Mouse (Mus musculus) spleen, adult 12 weeks (tissue): ENCODE data around the gene Sec23ip.

Experiments
- DNase-seq: peaks from one replicate; pipeline ENCODE4 v3.0.0; 2022; ENCODE audit warnings: low spot score

Sec23ip gene

DNA sequence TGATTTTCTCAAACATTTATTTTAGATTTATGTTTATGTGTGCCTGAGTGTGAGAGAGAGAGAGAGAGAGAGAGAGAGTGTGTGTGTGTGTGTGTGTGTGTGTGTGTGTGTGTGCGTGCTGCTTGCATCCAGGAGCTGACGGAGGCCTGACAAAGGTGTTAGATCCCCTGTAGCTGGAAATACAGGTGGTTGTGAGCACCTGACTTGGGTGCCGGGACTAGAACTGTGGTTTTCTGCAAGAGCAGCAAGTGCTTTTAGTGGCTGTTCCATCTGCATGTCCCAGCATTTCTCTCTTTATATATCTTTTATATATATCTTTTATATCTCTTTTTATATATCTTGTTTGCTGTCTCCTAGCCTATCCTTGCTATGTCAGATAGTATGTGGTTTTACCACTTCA, 37.1 kb downstream of the Sec23ip start:
- no peak for DNase-seq

DNA sequence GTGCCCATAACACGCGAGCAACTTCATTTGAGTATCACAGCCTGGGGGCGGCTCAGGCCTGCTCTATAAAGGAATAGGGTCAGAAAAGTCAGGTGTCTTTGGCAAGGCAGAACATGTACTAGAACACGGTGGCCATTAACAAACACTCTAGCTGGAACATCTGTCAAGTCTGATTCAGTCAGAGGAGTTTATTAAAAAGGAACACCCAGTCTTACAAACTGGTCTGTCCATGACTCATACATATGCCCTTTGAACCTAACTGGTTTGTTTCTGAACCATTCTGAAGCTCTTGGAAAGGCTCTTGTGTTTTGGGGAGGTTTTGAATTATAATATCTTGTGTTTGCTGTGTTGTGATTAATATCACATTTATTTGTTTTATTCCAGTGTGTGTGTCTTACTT, 45.3 kb downstream of the Sec23ip start:
- DNase-seq: no peak

DNA sequence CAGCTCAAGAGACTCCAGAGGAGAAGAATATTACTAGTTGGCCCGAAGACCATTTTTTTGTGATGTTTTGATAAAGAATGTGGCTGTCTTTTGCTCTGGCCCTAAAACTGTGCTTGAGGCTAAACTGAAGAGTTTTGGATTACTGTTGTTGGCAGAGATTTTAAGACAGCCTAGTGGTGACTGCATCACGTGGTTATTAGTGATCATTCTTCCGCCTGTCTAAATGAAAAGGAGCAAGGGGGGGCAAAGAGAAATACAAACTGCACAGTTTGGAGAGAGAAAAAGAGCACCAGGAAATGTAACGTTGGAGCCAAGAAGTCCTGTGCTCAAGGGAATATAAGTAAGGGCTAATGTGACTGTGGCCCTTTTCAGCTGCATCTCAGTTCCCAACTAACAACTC, 48.7 kb downstream of the Sec23ip start:
- no peak for DNase-seq

DNA sequence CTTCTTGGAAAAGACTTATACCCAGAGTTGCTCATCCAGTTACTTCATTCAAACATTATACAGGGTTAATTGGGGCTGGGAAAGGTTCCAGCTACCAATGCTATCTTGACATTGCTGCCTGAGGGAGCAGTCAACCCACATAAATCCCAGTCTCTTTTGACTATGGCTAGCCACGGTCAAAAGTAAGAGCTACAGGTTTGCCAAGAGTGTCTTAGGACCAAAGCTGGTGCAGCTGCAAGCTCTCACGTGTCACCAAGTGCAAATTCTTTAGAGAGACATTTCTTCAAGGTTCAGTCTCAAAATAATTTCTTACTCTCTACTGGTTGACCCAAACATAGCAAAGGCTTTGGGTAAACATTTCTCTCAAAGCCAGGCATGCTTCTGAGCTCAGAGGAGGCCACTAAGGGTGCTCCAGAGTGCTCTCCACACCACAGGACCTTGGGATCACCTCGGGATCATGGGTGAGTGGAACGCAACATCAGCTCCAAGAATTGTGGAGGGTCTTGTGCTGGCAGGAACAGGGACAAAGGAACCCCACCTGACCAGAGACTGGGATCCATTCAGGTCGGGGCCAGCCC, 80.3 kb downstream of the Sec23ip start:
- no peak for DNase-seq

DNA sequence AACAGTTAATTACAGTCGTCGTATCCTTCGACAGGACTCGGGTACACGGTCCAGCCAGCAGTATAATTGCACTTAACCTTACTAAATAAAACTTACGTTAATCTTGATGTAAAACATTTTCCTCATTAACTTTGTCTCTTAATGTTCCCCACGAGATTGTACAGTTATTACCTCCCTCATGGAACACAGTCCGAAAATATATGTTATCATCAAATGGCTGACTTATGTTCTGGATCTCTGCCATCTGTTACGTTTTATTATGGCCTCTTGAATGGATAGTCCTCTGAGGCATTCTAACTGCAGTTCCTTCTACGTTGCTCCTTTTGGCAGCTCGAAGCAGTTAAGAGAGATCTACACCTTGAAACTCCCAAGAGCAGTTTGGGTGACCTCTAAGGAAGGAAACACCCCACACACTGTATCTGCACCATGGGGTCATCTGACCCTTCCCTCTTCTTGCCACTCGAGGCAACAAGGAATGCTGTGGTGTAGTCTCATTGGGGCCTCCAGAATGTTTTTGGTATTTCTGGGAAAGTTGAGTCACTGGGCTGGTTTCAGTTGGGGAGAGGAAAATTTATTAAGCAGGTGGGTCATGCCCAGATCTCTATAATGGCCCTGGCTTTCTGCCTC, 87.8 kb downstream of the Sec23ip start:
- DNase-seq: no peak

DNA sequence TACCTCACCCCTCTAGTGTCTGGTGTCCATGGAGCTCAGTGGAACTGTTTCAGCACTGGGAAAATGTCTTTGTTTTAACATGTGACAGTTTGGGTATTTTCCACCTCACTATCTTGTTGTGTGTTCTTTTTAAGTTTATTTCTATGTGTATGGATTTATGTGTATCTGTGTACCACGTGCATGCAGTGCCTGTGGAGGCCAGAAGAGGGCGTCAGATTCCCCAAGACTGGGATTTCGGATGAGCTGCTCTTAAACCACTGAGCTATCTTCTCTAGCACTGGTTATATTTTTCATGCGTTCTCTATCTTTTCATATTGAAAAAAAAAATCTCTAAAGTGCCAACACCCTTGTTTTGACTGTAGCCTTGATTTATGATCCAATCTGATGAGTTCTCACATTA, 88.5 kb downstream of the Sec23ip start:
- DNase-seq: no peak
